Mouse (Mus musculus) bone marrow, adult 2 months (tissue): ENCODE measurements around the gene Ifitm10.

Experiments
- CTCF ChIP-seq: fragments of 200-500 bp; IDR thresholded peaks from 2 replicates; pipeline ENCODE4 v1.5.1; 2011; ENCODE audit warnings: low read length, control low read depth; ENCODE audit not compliant: control insufficient read depth, insufficient read depth
- POLR2A ChIP-seq: fragments of 200-500 bp; IDR thresholded peaks from 2 replicates; pipeline ENCODE4 v1.6.1; 2011; ENCODE audit warnings: low read depth, mild to moderate bottlenecking, control low read depth, low read length, borderline replicate concordance; ENCODE audit not compliant: control insufficient read depth

- no peak for TF ChIP-seq CTCF
- no peak for TF ChIP-seq POLR2A
Observed at GRCm38 (mm10) chr7:142393191-142393590, 19.6 kb upstream of the Ifitm10 start.
